Comparison of ENCODE assay signal across 24 mouse cellular contexts in the genomic region with DNA sequence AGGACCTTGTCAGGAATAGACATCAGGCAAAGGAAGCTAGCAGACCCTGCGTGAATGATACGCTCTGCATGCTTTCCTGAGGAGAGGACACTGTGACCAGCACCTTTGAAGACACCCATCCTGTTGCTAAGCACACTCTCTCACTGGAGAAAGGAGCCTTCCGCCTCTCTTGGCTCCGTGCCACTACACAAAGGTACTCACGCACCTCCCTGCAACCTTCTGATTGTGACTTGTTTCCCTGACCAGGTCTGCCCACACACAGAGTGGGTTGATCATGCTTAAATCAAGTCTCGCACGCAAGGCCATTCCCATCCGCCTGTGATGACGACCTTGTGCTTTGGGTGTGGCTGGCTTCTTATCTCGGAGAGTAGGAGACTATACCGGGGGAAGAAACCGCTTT.
"Had no signal": no experiment of that assay in that cellular context is flagged by ENCODE, and none has a peak within 500 bp of the region (broad histone marks: within the 10 kb centered on the region; RNA-seq: fewer than 3 reads in every experiment).

No protein-coding gene starts in this region.

- H3K4me1 ChIP-seq: limb, embryonic 15.5 days had no signal

- DNase-seq: kidney, adult 2 months; kidney, postnatal 25 days; layer of hippocampus, adult 9-11 months; liver, postnatal 0 days; lung, embryonic 14.5 days; right cerebral cortex, adult 18-20 months; right cerebral cortex, postnatal 14 days; right cerebral cortex, postnatal 4 days; spleen, adult 18-20 months; thymus, adult 2 months; thymus, postnatal 14 days; thymus, postnatal 4 days had no signal

- H3K27ac ChIP-seq: kidney, postnatal 0 days; layer of hippocampus, adult 2 months; limb, embryonic 12.5 days; limb, embryonic 15.5 days; liver, embryonic 14.5 days; macrophage; midbrain, embryonic 12.5 days; midbrain, embryonic 15.5 days; neural tube, embryonic 12.5 days; neural tube, embryonic 15.5 days had no signal

- H3K27me3 ChIP-seq: limb, embryonic 12.5 days; limb, embryonic 15.5 days; midbrain, embryonic 12.5 days; midbrain, embryonic 15.5 days; neural tube, embryonic 12.5 days; neural tube, embryonic 15.5 days had no signal

- ATAC-seq: intestine, embryonic 16.5 days; liver, postnatal 0 days; lung, postnatal 0 days; midbrain, embryonic 15.5 days had no signal

- H3K36me3 ChIP-seq: limb, embryonic 12.5 days; limb, embryonic 15.5 days; midbrain, embryonic 12.5 days; midbrain, embryonic 15.5 days; neural tube, embryonic 12.5 days; neural tube, embryonic 15.5 days had no signal

- H3K4me3 ChIP-seq: layer of hippocampus, adult 2 months; limb, embryonic 12.5 days; limb, embryonic 15.5 days; midbrain, embryonic 12.5 days; midbrain, embryonic 15.5 days; neural tube, embryonic 12.5 days; neural tube, embryonic 15.5 days had no signal

- H3K9ac ChIP-seq: limb, embryonic 12.5 days; limb, embryonic 15.5 days; liver, embryonic 14.5 days; liver, postnatal 0 days; lung, embryonic 14.5 days; midbrain, embryonic 12.5 days; midbrain, embryonic 15.5 days; neural tube, embryonic 12.5 days; neural tube, embryonic 15.5 days had no signal
